Mouse (Mus musculus): ENCODE data around the gene Orc6.

Orc6 gene

DNA sequence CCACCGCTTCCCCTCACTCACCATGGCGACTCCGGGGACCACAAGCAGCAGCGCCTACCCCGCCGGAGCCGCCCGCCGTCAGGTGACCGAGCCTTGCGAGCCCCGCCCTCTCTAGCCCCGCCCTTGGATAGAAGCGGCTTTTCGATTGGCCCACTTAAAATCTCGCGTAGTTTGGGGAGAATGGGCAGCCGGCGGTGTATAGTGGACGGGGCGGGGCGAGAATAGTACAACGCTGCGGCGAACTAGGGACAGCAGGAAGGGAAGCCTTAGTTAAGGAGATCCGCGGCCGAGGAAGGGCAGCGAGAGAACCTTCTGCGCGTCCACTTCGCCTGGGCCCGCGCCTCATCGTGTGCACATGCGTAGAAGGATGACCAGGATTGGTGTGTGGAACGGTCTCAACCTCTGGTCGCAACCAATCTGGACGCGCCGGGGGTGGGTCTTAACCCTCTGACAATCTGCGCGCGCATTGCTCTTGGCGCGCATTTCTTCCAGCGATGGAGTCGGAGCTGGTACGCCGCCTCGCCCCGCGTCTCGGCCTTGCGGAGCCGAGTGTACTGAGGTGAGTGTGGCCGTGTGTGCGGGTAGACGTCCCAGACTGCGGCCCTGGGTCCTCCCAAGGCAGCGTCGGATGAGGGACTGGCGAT is at the start of gene Orc6, which contains the start of gene Vps35:
Gene Orc6 (plus strand): TSS at position 199 of the 644 bp plus-strand sequence.
Gene Vps35 (minus strand): TSS at position 369 of the 644 bp plus-strand sequence.
- DNase-seq, result peak; percentile 96

GRCm38 (mm10) chr8:85286846-85287245 is 12.6 kb upstream of the Orc6 start:
- DNase-seq, result no peak

DNA sequence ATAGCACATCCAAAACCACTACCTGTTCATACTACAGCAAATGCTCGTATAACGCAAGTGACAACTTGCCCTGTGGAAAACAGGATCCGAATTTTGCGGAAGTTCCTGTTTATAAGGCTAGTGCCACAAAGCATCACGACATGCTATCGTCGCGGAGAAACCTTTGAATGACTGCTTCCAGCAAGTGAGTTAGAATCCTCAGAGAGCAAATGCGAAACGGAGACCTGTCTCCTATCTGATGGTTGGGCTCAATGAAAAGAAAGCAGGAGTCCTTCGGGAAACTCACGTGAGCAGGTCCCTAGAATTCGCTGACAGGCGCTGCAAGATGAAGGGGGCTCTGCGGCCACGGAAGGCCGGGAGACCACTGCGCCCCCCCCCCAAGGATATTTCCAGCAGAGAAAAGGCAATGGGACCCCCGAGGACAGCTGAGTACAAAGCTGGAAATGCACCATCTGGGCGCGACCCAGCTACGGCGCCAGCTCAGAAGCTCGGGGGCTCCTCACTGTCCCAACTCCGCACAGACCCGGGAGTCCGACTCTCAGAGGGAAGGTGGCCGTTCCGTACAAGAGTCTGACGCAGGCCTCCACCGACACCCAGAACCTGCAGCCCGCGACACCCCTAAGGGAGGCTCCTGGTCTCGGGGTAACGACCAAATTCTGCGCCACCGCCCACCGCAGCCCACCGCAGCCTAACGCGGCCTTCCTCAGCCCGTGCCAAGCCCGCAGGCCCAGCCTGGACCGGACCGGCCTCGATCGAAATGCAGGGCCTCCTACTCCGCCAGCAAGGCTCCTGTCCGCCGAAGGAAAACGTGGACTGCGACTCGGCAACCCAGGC is 615 bp upstream of the Orc6 start:
- no peak for DNase-seq

DNA sequence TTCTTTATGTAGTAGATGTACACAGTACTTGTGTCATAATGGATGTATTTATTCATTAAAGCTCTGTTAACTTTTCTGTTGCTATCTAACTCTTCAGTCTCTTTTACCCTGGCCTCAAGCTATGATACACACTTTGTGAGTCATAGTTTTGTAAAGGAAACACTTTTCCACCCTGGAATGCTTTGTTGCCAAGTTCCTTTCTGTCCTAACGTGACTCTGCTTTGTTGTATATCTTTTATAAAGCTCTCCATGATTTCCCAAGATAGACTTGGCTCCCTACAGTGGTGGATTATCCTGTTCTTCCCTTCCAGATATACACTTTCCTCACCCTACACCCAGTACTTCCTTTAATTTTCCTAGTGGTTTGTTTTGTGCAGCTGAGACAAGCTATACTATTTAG is 2.5 kb downstream of the Orc6 start:
- DNase-seq, result no peak

GRCm38 (mm10) chr8:85302931-85303330 is 3.5 kb downstream of the Orc6 start:
- DNase-seq, result no peak

DNA sequence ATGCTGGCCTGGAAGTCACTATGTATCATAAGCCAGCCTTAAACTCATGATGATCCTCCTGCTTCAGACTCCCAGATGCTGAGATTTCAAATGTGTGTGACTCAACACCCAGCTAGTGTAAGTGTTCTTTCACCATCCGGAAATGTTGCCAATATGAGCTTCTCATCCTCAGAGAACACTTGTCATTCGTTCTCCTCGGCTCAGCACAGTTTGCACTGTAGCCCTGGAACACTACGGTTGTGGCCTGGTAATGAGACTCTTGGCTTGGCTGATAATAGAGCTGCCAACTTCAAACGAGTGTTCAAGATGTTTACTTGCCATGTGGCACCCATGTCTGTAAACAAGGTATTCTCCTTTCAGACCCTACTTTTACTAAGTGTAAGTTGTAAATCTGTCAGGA is 4.1 kb downstream of the Orc6 start:
- DNase-seq, result no peak

GRCm38 (mm10) chr8:85308564-85308963 is 9.1 kb downstream of the Orc6 start:
- no peak for DNase-seq

DNA sequence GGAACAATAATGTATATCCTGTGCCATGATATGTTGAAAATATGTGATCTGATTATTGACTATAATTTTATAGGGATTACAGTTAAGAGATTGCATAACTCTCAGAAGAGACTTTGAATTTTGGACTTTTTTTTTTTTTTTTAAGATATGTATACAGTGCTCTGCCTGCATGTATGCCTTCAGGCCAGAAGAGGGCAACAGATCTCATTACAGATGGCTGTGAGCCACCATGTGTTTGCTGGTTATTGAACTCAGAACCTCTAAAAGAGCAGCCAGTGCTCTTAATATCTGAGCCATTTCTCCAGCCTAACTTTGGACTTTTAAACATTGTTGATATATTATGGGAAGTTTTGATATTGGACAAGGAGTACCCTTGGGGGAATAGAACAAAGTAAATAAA is 12.3 kb downstream of the Orc6 start:
- DNase-seq, result no peak

GRCm38 (mm10) chr8:85313036-85313435 is 13.6 kb downstream of the Orc6 start:
- no peak for DNase-seq

DNA sequence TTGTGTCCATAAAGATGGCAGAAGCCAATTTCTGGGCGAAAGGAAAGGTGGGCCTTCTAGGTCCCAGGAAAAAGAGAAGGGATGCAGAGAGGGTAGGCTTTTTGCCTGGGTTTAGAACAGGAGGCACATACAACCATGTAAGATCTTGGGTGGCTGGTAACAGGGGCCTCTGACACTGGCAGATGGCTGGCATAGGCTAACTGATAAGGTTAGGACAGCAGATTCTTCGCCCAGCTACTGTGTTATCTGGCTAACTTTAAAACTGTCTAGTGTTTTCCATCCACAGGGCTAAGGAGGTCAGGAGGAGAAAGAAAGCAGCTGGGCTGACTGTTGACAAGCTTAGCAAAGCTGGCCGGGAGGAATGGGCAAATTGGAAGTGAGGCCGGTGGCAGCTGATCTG is 19.1 kb downstream of the Orc6 start:
- DNase-seq, result no peak

DNA sequence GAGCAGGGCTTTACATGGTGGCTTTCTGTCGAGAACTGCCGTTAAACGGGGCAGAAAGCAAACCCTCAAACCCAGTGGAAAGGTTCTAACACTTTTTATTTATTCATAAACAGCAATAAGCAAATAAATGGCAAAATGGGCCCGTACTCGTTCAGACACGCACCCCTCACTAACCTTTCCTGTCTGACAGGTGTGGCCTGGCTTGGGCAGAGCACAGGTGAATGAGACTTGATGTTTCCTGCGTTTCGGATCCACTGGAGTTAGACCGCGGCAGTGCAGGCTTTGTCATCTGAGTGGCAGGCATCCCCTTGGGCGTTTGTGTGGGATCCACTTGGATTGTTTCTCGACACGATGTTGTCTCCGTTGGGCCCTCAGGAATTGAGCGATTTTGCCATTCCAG is 22.5 kb downstream of the Orc6 start:
- no peak for DNase-seq

DNA sequence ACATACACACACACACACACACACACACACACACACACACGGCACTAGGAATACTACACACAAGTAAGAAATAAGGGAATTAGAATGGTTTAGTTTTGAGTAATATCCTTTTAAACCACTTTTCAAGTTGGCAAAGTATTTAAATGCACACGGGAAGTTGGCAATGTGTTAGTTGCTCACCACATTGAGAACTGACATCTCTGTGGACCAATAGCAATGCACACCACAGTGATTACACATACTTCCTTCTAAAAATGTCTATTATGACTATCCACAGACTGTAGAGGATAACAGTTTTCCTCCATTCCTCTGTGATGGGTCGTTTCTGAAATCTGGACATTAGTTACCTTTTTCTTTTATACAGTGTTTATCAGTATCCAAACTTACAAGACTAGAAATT is 23.7 kb downstream of the Orc6 start:
- DNase-seq, result no peak

GRCm38 (mm10) chr8:85327036-85327435 is 27.6 kb downstream of the Orc6 start:
- DNase-seq, result no peak

- DNase-seq, result no peak
Measured at GRCm38 (mm10) chr8:85329506-85329905, 30.1 kb downstream of the Orc6 start.

DNA sequence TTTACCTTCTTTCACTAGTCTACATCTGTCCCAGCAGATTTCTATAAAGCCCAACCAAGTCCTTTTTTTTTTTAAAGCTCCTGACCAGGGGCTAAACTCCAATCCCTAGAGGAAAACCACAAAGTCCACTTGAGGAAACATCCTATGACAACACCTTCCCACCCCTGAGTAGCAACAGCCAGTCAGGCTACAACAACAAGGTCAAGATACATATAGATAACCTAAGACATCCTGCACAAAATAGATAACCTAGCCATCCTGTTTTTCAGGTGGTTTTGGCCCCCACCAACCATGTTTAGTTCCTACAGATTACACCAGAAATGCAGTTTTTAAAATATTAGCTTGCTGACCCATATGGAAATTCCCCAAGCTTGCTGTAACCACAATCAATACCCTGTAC is 35.7 kb downstream of the Orc6 start:
- DNase-seq, result no peak

- no peak for DNase-seq
Measured at GRCm38 (mm10) chr8:85336211-85336933, 36.9 kb downstream of the Orc6 start.

- no peak for DNase-seq
Measured at GRCm38 (mm10) chr8:85337681-85338080, 38.2 kb downstream of the Orc6 start.

DNA sequence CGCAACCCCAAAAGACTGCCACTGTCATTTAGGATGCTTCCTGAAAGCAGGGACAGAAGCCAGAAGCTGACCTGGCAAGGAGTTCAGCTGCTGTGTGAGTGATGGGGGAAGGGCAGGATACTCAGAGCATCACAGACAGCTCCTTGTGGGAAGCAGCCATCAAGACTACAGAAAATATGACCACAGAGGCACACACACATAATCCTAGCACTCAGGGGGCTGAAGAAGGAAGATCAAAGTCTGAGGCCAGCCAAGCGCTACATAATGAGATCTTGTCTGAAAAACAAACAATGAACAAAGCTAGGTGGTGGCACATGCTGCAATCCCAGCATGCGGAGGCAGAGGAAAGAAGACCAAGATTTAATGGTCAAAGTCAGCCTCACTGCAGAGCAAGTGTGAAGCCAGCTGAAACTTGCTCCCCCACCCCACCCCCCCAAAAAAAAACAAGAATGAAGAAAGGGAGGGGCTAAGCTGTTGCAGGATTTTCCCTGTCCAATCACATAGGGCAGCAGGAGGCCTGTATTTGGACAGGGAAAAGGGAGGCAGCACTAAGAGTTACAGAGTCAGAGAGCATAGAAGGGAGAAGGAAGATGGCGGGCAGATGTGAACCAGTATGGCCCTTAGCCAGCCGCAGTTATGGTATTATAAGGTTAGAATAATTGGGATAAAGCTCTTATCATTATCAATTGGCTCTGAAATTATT is 40.6 kb downstream of the Orc6 start:
- peak; percentile 2 to 4 for DNase-seq

- DNase-seq, result no peak
Measured at GRCm38 (mm10) chr8:85353287-85353686, 53.9 kb downstream of the Orc6 start.

Data from cerebellum, postnatal 36 days (tissue).